Mouse (Mus musculus) A20 (cell line): ENCODE data around the gene Pik3c2b.
A peak's percentile ranks its signal among the peaks of the same experiment; 100 is the strongest.

Experiments used
- DNase-seq: peaks from one replicate; pipeline ENCODE4 v3.0.0-alpha.2; 2011; ENCODE audit warnings: low read depth, low spot score

Gene Pik3c2b

GRCm38 (mm10) chr1:133071666-133072381, 26.4 kb downstream of the Pik3c2b start:
- no peak for DNase-seq

- no peak for DNase-seq
These were observed 27.9 kb downstream of the Pik3c2b start for GRCm38 (mm10) chr1:133073327-133073856.

GRCm38 (mm10) chr1:133074541-133074940, 29.1 kb downstream of the Pik3c2b start:
- DNase-seq, result no peak

- no peak for DNase-seq
These were observed 30.4 kb downstream of the Pik3c2b start for GRCm38 (mm10) chr1:133075651-133076400.

GRCm38 (mm10) chr1:133076681-133077514, 31.4 kb downstream of the Pik3c2b start:
- DNase-seq, result no peak

GRCm38 (mm10) chr1:133077606-133078337, 32.3 kb downstream of the Pik3c2b start:
- DNase-seq, result no peak

- DNase-seq, result no peak
These were observed 32.9 kb downstream of the Pik3c2b start for GRCm38 (mm10) chr1:133078338-133078727.

- DNase-seq, result no peak
These were observed 34.0 kb downstream of the Pik3c2b start for GRCm38 (mm10) chr1:133079509-133079908.

GRCm38 (mm10) chr1:133080079-133080561, 34.7 kb downstream of the Pik3c2b start:
- no peak for DNase-seq

GRCm38 (mm10) chr1:133080717-133081116, 35.2 kb downstream of the Pik3c2b start:
- DNase-seq, result peak; percentile 10

- peak; percentile 93 for DNase-seq
These were observed 37.6 kb downstream of the Pik3c2b start for GRCm38 (mm10) chr1:133083003-133083546.

GRCm38 (mm10) chr1:133083942-133084625, 38.6 kb downstream of the Pik3c2b start:
- peak; percentile 92 for DNase-seq

GRCm38 (mm10) chr1:133084708-133085416, 39.4 kb downstream of the Pik3c2b start:
- DNase-seq, result peak; percentile 80

- no peak for DNase-seq
These were observed 39.9 kb downstream of the Pik3c2b start for GRCm38 (mm10) chr1:133085417-133085742.

- no peak for DNase-seq
These were observed 41.3 kb downstream of the Pik3c2b start for GRCm38 (mm10) chr1:133086804-133087203.

- peak; percentile 85 for DNase-seq
These were observed 41.9 kb downstream of the Pik3c2b start for GRCm38 (mm10) chr1:133087206-133087905.

GRCm38 (mm10) chr1:133088196-133088595, 42.7 kb downstream of the Pik3c2b start:
- no peak for DNase-seq

- DNase-seq, result no peak
These were observed 43.9 kb downstream of the Pik3c2b start for GRCm38 (mm10) chr1:133089415-133089814.

- no peak for DNase-seq
These were observed 45.2 kb downstream of the Pik3c2b start for GRCm38 (mm10) chr1:133090641-133091040.
